Mouse (Mus musculus): ENCODE data around the gene Tardbp. TPM values are rescaled to one million over a fixed set of nuclear protein-coding genes. Genes with fewer than 3 reads are reported as not detected.

Tardbp gene
- total and polyA plus RNA-seq, 3 experiments = 176 to 618 (median 341) TPM

DNA sequence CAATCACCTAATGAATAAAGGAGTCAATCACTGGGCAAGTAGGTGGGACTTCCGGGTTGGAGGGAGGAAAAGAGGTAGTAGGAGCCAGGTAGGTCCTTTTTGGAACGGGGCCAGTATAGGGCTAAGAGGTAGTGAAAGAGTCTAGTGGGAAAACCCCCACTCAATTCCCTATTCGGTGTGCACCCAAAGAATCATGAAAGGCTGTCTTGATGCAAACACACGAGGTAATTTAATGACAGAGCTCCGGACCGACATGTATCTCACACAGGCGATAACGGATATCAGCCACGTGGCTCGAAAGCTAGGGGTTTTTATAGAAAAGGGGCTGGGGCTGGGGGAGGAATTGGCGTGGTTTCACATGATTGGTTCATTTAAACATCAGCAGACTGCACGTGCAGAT, 28.0 kb downstream of the Tardbp start:
- peaks cover 46 to 71% of the 10 kb centered on the region in 2 experiments for H3K36me3 ChIP-seq (replicated peaks in 1 of 2; ENCODE audit: control insufficient read depth in 1 of 2, insufficient read depth in 1 of 2, low read length in 1 of 2)
- in situ Hi-C loops (cut with MboI; ENCODE audit: low pct_ligation_motif_present, low pct_unique_long_range_greater_than_20kb, low sequenced_read_pairs) = no loop called here
- dilution Hi-C loops (cut with MboI; ENCODE audit: extremely low pct_ligation_motif_present, extremely low pct_unique_long_range_greater_than_20kb, low sequenced_read_pairs) = no loop called here

DNA sequence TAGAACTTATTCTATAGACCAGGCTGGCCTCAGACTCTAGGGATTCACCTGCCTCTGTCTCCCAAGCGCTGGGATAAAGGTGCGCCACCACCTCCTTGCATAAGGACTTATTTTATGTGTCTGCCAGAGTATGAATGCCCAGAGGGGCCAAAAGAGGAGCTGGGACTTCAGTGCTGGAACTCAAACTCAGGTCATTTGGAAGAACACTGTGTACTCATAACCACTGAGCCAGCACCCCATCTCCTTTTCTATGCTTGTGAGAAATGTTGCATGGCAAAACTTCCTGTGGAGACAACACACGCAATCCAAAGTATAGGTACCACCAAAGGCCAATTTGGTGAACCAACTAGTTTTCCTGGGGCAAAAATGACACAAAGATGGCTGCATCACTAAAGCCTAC, 30.1 kb downstream of the Tardbp start:
- Histone ChIP-seq H3K36me3 (replicated peaks in 1 of 2; ENCODE audit: control insufficient read depth in 1 of 2, insufficient read depth in 1 of 2, low read length in 1 of 2) (peaks cover 53 to 81% of the 10 kb centered on the region in 2 experiments), H3K27ac (ENCODE audit: insufficient read depth, low read depth) (no peak overlapping the region), H3K27me3 (replicated peaks) (no peaks in the 10 kb centered on the region), H3K4me1 (ENCODE audit: control insufficient read depth in 1 of 2, insufficient read depth in 2 of 2) (peaks cover 15 to 37% of the 10 kb centered on the region in 2 experiments), H3K9me3 (replicated peaks; ENCODE audit: low read length) (peaks cover 40% of the 10 kb centered on the region), H3K9ac (ENCODE audit: insufficient read depth, low read depth) (no peak overlapping the region), H3K4me2 (ENCODE audit: insufficient read depth, low read depth, poor library complexity, severe bottlenecking) (no peak overlapping the region), H3K4me3 (replicated peaks in 1 of 3; ENCODE audit: low read depth in 2 of 3, low read length in 2 of 3, poor library complexity in 1 of 3) (no peak overlapping the region), H3K79me2 (replicated peaks; ENCODE audit: control insufficient read depth, extremely low read depth, insufficient read depth, poor library complexity, severe bottlenecking) (peaks cover 23% of the 10 kb centered on the region)
- DNase-seq (ENCODE audit: extremely low read depth) = no peak
- TF ChIP-seq GABPA (IDR thresholded peaks at IDR 0.05; ENCODE audit: insufficient replicate concordance, low read depth, low read length) (no peak), MAZ (IDR thresholded peaks at IDR 0.05; ENCODE audit: low read depth, low read length) (no peak)
- dilution Hi-C loops (cut with MboI; ENCODE audit: extremely low pct_ligation_motif_present, extremely low pct_unique_long_range_greater_than_20kb, low sequenced_read_pairs) (no loop called here), in situ Hi-C loops (cut with MboI; ENCODE audit: low pct_ligation_motif_present, low pct_unique_long_range_greater_than_20kb, low sequenced_read_pairs) (no loop called here)

More for the DNA sequence above, 28.0 kb downstream of the Tardbp start:
- TF ChIP-seq TCF12 (IDR thresholded peaks at IDR 0.05; ENCODE audit: low read depth, low read length) (no peak), MAFK (IDR thresholded peaks at IDR 0.05; ENCODE audit: insufficient replicate concordance, low read length) (no peak), POLR2AphosphoS2 (IDR thresholded peaks at IDR 0.05; ENCODE audit: low read depth, low read length) (no peak), CHD1 (IDR thresholded peaks at IDR 0.05; ENCODE audit: low read depth, low read length) (no peak), JUND (conservative IDR thresholded peaks at IDR 0.05; ENCODE audit: low read depth, low read length) (no peak), ZMIZ1 (IDR thresholded peaks at IDR 0.05; ENCODE audit: low read depth, low read length) (no peak), HCFC1 (IDR thresholded peaks at IDR 0.05; ENCODE audit: low read depth, low read length) (no peak), EP300 (IDR thresholded peaks at IDR 0.05; ENCODE audit: low read length) (peak; percentile 14; the same call in 1 of the 2 replicates), MAZ (IDR thresholded peaks at IDR 0.05; ENCODE audit: low read depth, low read length) (no peak), POLR2A (IDR thresholded peaks at IDR 0.05; ENCODE audit: low read depth, low read length) (0 out of 2 replicates have a peak, but pooled peaks have one; percentile 10), JUN (IDR thresholded peaks at IDR 0.05; ENCODE audit: insufficient read depth, low read depth, low read length) (no peak), RCOR1 (conservative IDR thresholded peaks at IDR 0.05; ENCODE audit: low read depth, low read length) (no peak), E2F4 (IDR thresholded peaks at IDR 0.05; ENCODE audit: insufficient replicate concordance, low read depth, low read length) (no peak), MAX (IDR thresholded peaks at IDR 0.05; ENCODE audit: low read length) (no peak), SMC3 (IDR thresholded peaks at IDR 0.05; ENCODE audit: low read depth, low read length) (no peak), UBTF (IDR thresholded peaks at IDR 0.05; ENCODE audit: low read depth, low read length) (no peak), IRF4 (IDR thresholded peaks at IDR 0.05; ENCODE audit: low read depth, low read length) (peak; percentile 25; the same call in 1 of the 2 replicates), USF1 (IDR thresholded peaks at IDR 0.05; ENCODE audit: low read depth, low read length) (no peak)
- Histone ChIP-seq H3K79me2 (replicated peaks; ENCODE audit: control insufficient read depth, extremely low read depth, insufficient read depth, poor library complexity, severe bottlenecking) (peaks cover 3% of the 10 kb centered on the region), H3K4me1 (ENCODE audit: control insufficient read depth in 1 of 2, insufficient read depth in 2 of 2) (peaks cover 6 to 33% of the 10 kb centered on the region in 2 experiments; a peak in 3 of 4 replicates), H3K9me3 (replicated peaks; ENCODE audit: low read length) (peaks cover 40% of the 10 kb centered on the region), H3K9ac (ENCODE audit: insufficient read depth, low read depth) (no peak overlapping the region), H3K4me3 (replicated peaks in 1 of 3; ENCODE audit: low read depth in 2 of 3, low read length in 2 of 3, poor library complexity in 1 of 3) (no peak overlapping the region), H3K4me2 (ENCODE audit: insufficient read depth, low read depth, poor library complexity, severe bottlenecking) (no peak overlapping the region), H3K27ac (ENCODE audit: insufficient read depth, low read depth) (no peak overlapping the region), H3K27me3 (replicated peaks) (no peaks in the 10 kb centered on the region)
- DNase-seq (ENCODE audit: extremely low read depth) = no peak
